Mouse (Mus musculus): Measurements from ENCODE around the gene Sar1a.

DNA sequence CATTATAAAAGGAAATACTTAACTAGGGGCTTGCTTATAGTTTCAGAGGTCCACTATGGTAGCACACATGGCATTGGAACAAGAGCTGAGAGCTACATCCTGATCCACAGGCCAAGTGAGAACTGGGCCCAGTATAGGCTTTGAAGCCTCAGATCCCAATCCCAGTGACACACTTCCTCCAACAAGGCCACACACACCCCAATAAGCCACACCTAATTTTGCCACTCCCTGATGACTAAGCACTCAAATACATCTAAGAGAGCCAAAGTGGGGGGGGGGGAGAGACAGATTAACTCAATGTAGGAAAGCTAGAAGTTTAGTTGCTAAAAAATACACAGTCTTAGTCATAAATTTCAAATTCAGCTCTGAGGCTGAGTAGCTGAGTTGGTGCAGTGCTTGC is 10.2 kb upstream of the Sar1a start:
- TF ChIP-seq CTCF (IDR thresholded peaks at IDR 0.05; ENCODE audit: low read depth) (no peak), EP300 (IDR thresholded peaks at IDR 0.05; ENCODE audit: low read depth) (no peak)

Measured in liver, postnatal 0 days (tissue).